Mouse (Mus musculus) kidney, postnatal 10 days (tissue): ENCODE measurements around the gene Sec61a1.

Experiments
- DNase-seq: peaks from one replicate; pipeline ENCODE4 v3.0.0; 2021; ENCODE audit warnings: mixed read lengths

Sec61a1 gene

GRCm38 (mm10) chr6:88518404-88519263 lies at the start of gene Sec61a1:
Gene Sec61a1 (minus strand): TSS chr6:88518905.
- DNase-seq: peak; percentile 97

GRCm38 (mm10) chr6:88566676-88567075 lies 48.0 kb upstream of the Sec61a1 start:
- DNase-seq: no peak

GRCm38 (mm10) chr6:88565033-88565432 lies 46.3 kb upstream of the Sec61a1 start:
- DNase-seq: no peak

- DNase-seq: no peak
Measured at GRCm38 (mm10) chr6:88560156-88560555, 41.5 kb upstream of the Sec61a1 start.

- DNase-seq: no peak
Measured at GRCm38 (mm10) chr6:88559688-88560087, 41.0 kb upstream of the Sec61a1 start.

GRCm38 (mm10) chr6:88558076-88558475 lies 39.4 kb upstream of the Sec61a1 start:
- DNase-seq: no peak

- no peak for DNase-seq
Measured at GRCm38 (mm10) chr6:88557548-88557947, 38.8 kb upstream of the Sec61a1 start.

- DNase-seq: no peak
Measured at GRCm38 (mm10) chr6:88549916-88550315, 31.2 kb upstream of the Sec61a1 start.

GRCm38 (mm10) chr6:88549137-88549814 lies 30.6 kb upstream of the Sec61a1 start:
- DNase-seq: peak; percentile 79

GRCm38 (mm10) chr6:88548405-88549049 lies 29.8 kb upstream of the Sec61a1 start:
- DNase-seq: no peak

- no peak for DNase-seq
Measured at GRCm38 (mm10) chr6:88545397-88545790, 26.7 kb upstream of the Sec61a1 start.

- DNase-seq: no peak
Measured at GRCm38 (mm10) chr6:88544644-88545396, 26.1 kb upstream of the Sec61a1 start.

- DNase-seq: no peak
Measured at GRCm38 (mm10) chr6:88544241-88544640, 25.5 kb upstream of the Sec61a1 start.

- DNase-seq: no peak
Measured at GRCm38 (mm10) chr6:88540093-88540755, 21.5 kb upstream of the Sec61a1 start.

GRCm38 (mm10) chr6:88530306-88530705 lies 11.6 kb upstream of the Sec61a1 start:
- DNase-seq: no peak

- DNase-seq: no peak
Measured at GRCm38 (mm10) chr6:88524056-88524455, 5.4 kb upstream of the Sec61a1 start.

- no peak for DNase-seq
Measured at GRCm38 (mm10) chr6:88523451-88523850, 4.7 kb upstream of the Sec61a1 start.

GRCm38 (mm10) chr6:88523043-88523442 lies 4.3 kb upstream of the Sec61a1 start:
- no peak for DNase-seq

- DNase-seq: no peak
Measured at GRCm38 (mm10) chr6:88522606-88523005, 3.9 kb upstream of the Sec61a1 start.

- DNase-seq: no peak
Measured at GRCm38 (mm10) chr6:88521821-88522220, 3.1 kb upstream of the Sec61a1 start.

GRCm38 (mm10) chr6:88517701-88518403 lies 853 bp downstream of the Sec61a1 start:
- no peak for DNase-seq

GRCm38 (mm10) chr6:88516667-88517066 lies 2.0 kb downstream of the Sec61a1 start:
- no peak for DNase-seq
